Mouse (Mus musculus) 3T3-L1 (cell line): Measurements from ENCODE around the gene Rab40c.

Source experiments
- DNase-seq: peaks from one replicate; pipeline ENCODE4 v3.0.0-alpha.2; 2015; ENCODE audit warnings: low read depth, low spot score

The Rab40c gene

GRCm38 (mm10) chr17:25900193-25900592 lies 19.3 kb downstream of the Rab40c start:
- DNase-seq: no peak

DNA sequence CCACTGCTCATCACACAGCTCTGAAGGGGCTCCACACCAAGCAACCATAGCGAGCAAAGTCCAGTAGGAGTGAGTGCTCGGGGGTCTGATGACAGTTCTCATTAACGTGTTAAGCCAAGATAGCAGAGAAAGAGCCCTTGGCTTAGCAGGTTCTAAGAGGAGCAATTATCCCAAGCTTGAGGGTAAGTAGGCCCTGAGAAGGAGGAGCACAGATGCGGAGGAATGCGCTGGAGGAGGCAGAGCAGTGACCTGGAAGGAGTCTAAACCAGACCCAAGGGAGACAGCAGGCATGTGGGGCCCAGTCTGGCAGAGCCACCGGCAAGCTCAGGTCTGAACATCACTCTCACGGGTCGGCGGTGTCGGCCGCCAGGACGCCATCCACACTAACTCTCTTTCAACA lies 23.6 kb downstream of the Rab40c start:
- DNase-seq: no peak

- DNase-seq: peak; percentile 50
Observed at GRCm38 (mm10) chr17:25895415-25895814, 24.1 kb downstream of the Rab40c start.

GRCm38 (mm10) chr17:25893975-25894617 lies 25.4 kb downstream of the Rab40c start:
- DNase-seq: peak; percentile 82

DNA sequence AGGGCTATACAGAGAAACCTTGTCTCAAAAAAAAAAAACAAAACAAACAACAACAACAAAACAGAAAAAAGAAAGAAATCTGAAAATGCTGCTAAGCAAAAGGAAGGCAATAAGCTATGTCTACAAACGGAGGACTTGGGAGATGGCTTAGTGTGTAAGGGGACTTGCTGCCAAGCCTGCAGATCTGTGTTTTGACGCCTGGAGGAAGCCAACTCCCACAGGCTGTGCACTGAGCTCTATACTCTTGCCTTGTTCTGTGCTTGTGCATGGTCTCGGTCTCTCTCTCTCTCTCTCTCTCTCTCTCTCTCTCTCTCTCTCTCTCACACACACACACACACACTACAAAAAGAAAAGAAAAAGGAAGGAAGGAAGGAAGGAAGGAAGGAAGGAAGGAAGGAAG lies 30.7 kb downstream of the Rab40c start:
- no peak for DNase-seq

DNA sequence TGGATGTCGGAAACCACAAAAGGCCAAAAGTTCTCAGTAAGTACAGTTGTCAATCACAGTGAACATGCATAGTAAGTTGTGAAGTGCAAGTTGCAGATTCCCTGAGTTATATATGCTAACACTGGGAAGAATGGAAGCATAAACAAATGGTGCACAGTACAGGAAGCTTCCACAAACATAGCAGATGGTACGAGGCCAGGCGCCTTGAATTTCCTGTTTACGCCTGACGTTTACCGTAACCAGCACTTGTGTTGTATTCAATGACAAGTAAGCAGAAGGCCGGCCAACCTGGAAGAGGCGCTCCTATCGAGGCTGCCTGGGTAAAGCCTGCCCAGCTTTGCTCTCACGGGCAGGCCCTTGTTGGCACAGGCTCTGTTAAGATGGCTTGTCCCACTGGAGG lies 32.1 kb downstream of the Rab40c start:
- no peak for DNase-seq

DNA sequence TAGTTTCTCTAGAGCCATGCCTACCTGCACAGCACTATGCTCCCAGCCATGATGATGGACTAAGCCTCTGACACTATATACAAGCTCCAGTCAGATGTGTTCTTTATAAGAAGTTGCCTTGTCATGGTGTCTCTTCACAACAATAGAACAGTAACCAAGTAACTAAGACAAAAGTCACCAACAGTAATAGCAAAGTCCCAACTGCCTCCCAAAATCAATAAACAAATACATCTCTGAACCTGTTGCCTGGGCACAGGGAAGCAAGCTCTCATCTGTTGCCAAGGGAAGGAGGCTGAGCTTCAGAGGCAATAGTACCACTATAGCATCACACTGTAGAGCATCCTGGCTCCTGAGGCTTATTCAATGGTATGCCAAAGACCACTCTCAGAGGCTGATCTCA lies 32.7 kb downstream of the Rab40c start:
- DNase-seq: no peak

DNA sequence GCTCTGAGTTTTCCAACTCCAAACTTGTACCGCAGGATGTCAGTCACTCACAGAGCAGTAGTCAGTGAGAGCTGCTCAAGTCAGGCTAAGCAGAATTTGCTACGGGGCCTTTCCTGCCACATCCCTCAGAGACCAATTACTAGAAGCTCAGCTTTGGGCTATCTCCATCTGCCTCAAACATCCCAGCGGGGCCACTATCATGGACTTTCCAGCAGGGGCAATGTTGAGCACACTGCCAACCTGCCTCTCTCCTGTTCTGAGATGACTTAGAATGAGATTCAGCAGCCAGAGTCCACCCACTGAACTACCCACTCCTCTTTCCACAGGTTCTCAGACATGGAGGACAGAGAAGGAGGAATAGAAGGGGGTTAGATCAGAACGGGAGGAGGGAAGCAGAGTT lies 33.9 kb downstream of the Rab40c start:
- peak; percentile 66 for DNase-seq

- no peak for DNase-seq
Observed at GRCm38 (mm10) chr17:25883824-25884223, 35.7 kb downstream of the Rab40c start.

GRCm38 (mm10) chr17:25883268-25883667 lies 36.3 kb downstream of the Rab40c start:
- no peak for DNase-seq

DNA sequence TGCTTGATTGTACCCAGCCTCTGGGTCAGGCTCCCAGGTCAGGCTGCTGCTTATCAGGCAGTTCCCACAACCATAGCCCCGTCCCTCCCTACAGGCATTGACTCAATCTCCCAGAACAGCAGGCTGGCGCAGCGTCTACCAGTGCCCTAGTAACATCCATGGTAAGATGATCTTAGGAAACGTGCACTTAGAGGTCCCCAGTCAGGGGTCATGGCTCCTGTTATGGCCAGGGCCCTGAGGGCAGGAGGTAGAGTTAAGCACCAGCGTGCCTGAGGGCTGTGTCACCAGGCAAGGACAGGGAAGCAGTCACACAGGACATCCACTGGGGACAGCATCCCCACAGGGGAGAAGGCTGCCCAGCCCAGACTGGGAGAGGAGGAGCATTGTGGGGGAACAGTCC lies 37.2 kb downstream of the Rab40c start:
- DNase-seq: no peak

DNA sequence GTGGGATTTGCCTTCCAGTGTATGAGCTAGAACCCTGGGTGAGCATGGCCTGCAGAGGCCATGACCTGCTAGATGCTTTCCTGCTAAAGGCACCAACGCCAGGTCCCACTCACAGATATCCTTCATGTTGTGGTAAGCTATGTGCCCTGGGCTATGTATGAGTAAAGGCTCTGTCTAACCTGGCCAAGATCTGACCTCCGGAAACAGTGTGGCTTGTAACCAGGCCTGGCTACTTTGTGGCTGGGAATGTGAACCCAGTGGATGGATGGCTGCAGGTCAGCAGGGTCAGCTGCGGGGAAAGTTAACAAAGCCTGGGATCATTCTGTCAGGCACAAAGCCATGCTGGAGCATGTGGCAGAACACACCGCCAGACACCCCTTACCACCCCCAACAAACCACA lies 37.8 kb downstream of the Rab40c start:
- peak; percentile 64 for DNase-seq

DNA sequence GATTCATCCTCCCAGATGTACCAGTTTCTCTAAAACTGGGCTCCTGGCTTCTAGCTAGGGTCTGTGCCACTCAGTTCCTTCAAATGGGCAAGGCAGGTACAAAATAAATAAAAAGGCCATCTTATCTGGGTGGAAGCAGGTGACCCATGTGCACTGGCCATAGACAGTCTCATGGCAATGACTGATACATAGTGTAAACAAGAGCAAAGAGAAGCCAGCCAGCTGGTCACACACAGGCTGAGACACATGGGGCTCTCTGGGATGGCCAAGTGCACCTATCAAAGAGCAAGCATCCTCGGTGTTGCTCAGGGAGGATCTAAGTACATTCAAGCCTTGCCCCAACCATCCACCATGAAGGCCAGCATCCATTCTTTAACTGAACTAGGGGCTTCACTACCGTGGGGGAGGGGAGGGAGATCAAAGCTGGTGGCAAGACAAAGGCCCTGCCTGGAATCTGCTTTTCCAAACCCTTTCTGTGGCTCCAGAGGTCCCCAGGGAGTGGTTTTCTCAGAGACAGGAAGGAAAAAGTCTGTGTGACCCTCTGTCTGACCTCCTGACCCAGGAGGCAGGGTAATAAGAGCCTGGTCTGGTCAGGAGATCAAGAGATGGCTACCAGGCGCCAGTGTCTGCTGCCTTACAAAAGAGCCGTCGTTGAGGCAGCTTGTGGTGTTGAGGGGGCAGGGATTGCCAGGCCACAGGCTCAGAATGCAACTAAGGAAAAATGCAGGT lies 38.5 kb downstream of the Rab40c start:
- no peak for DNase-seq

- DNase-seq: no peak
Observed at GRCm38 (mm10) chr17:25880196-25880910, 39.2 kb downstream of the Rab40c start, which contains the start of gene Wfikkn1. Gene Wfikkn1 (minus strand): TSS chr17:25880858.

DNA sequence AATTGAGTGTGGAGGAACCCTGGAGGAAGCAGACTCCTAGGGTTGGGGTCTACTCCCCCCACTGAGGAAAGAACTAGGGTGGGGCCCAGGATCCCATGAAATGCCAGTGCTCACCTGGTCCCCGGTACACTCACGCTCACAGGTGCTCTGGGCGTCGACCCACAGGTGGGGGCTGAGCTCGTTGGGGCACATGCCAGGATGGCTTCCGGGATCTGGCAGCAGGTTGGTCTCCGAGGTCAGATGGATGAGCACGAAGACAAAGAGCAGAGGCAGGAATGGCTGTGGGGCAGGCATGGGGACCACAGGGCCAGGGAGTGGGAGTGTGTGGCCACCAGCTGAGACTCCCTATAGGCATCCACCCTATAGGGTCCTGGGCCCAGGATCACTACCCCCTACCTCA lies 39.8 kb downstream of the Rab40c start:
- DNase-seq: no peak

DNA sequence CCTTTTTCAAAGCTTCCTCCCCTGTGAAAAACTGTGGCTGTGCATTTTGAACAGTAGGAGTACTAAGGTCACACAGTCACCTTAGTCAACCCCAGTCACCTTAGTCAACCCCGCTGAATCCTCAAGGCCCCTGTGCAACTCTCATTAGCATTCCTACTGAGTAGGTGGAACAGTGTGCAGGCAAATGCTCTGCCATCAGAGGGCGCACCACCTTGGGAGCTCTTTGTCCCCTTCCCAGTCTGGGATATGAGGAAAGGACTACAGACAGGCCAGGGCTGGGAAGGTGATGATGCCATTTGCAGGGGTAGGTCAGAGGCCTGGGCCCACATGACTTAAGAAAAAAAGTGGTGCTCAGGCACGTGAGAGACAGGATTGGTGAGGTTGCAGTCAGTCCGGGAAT lies 40.3 kb downstream of the Rab40c start:
- peak; percentile 50 for DNase-seq

DNA sequence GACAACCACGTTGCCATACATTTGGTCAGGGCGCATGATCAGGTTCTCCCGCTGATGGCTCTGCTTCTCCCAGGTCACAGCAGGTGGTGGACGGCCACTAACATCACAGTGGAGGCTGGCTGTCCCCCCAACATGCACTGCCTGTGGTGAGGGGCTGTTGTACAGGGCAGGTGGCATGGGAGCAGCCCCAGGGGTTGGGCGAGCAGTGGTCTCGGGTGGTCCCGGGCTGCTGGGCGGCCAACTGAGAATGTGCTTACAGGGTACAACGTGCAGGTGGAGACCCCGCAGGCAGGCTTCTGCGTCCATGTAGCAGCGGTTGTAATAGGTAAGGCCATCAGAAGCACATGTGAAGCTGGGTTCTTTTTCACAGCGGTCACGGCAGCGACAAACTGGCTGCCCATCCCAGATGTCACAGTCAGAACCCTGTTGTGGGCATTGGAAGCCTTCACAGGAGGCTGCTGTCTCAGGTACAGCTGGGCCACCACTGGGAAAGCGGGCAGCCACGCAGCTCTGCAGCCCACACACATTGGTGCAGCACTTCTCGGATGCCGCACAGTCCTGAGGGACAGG lies 40.8 kb downstream of the Rab40c start:
- no peak for DNase-seq

DNA sequence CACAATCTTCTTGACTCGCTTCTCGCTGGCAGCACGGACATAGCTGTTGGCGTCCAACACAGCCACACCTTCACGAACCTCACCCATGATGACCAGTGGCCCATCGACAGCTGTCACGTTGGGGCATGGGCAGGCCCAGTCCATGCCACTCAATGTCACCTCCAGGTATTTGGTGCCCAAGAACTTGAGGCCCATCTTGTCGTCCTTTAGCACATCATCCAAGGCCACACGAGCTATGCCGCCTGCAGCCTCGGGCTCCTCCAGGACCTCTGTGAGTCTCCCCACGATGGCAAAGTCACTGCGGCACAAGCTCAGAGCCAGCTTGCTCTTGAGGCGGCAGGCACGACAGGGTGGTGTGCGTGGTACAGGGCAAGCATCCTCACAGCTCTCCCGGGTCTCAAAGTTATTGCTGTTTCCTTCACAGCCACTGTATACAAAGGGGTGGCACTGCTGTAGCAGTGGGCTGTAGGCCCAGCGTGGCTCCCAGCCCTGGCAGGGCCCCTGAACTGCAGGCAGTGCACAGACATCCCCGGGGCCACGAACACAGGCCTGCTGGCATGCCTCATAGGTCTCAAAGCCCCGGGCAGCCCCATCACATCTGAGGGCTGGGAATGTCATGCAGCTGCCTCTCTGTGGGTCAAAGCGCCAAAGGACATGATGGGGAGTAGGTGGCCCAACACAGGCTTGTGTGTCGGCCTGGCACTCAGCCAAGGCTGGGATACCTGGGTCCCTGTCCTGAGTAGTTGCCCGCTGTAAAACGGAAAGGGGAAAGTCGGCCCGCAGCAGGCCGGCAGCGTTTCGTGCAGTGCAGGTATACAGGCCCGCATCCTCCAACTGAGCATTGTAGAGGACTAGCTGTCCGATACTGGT lies 41.6 kb downstream of the Rab40c start:
- DNase-seq: no peak

DNA sequence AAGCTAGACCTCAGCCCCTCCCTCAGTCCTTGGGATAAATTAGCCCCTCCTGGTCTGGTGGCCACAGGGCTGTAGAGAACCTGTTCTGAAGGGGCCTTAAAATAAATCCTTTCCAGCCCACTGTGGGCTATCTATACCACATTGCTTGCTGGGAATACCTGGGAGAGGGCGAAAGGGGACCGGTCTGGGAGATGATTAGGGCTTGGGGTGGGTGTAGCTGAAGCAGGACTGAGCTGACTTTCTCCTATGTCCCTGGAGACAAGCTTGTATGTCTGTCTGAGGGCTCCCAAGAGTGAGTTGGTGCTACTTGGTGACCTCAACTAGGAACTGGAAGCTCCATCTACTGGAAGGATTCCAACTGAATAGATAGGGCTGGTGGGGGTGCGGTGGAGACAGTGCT lies 42.5 kb downstream of the Rab40c start:
- DNase-seq: no peak

DNA sequence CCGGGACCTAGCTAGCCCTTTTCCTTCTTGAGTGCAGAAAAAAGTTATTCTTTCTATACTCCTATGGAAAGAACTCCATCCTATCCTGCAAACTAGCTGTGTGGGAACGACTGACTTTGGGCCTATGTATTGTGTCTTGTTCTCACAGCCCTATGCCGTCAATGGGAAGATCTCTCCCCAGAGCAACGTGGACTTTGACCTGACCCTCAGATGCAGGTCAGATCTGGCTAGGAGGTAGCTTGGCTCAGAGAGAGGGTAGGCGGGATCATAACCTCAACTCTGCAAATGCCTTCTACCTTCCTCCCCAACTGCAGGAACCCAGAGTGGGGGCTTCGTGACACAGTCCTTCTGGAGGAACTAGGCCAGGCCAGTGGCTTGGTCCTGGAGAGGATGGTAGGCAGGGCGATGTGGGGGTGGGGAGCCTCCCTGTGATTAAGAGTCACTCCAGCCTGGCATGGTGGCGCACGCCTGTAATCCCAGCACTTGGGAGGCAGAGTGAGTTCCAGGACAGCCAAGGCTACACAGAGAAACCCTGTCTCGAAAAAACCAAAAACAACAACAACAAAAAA lies 43.1 kb downstream of the Rab40c start:
- no peak for DNase-seq
